Mouse (Mus musculus) monocyte, adult 59 days (primary cell): ENCODE results near the gene Spert. TPM values are rescaled to one million over a fixed set of nuclear protein-coding genes. Genes with fewer than 3 reads are reported as not detected.

Experiments
- total RNA-seq, 2 experiments: library from RNA; stranded (reverse); gene quantifications; one replicate each; pipeline ENCODE4 v1.2.4; 2023

The Spert gene
- total RNA-seq, result not detected

DNA sequence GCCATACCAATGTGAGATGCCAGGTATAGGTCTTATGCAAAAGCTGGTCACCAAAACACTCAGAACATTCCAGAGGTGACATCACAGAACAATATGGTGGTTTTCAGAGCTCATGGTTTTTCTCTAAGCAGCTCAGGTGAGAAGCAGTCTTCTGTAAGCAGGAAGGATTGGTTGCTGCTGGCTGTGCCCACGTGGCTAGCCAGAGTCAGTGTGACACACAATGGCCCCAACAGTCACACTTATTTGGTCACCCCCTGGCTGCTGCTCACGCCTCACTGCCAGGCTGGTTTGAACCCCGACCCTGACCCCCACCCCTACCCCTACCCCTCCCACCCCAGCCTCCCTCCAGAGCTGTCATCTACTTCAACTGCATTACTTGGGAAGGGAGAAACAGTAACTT, at the start of gene Spert:
Gene Spert (minus strand): TSS at position 139 of the 400 bp plus-strand sequence.

DNA sequence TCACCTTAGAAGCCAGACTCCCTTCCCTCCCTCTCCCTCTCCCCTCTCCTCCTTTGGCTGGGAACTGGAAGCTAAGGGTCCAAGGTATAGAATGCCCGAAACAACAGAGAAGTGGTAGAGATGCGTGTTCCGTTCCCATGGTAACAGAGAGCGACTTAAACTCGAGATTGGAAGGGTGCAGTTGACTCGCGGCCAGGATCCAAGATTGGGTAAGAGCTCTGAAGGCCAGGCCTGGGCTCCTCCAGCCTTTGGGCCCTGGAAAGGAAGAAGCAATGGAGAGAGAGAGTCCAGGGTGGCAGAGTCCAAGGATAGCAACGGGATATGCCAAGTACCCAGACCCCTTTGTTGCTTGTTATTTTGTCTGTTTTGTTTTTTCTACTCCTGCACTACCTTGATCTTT, 49.2 kb upstream of the Spert start, which contains the start of gene Erich6b:
Gene Erich6b (plus strand): TSS at position 180 of the 400 bp plus-strand sequence.

Other genes starting within 250 kb of the Spert start
- gene Siah3, start 137.1 kb downstream of the Spert start, total RNA-seq, result not detected
- not detected for gene Erich6b, start 49.1 kb upstream of the Spert start, total RNA-seq
- gene Cog3, start 161.4 kb upstream of the Spert start, total RNA-seq, result 10 to 100 TPM; 28.0 to 28.1 TPM
- 10 to 100 TPM; 29.6 to 39.7 TPM for gene Slc25a30, start 193.9 kb upstream of the Spert start, total RNA-seq